Mouse (Mus musculus): ENCODE measurements at regions not wholly inside any gene's neighbourhood (a gene's known extent, or its start where the extent isn't known, plus 50 kb on each side); places are given as distances from the start of the nearest gene placed in this dataset.
"Not testable (repeated sequence)": the region's sequence is repeated elsewhere in the genome, so short reads cannot be mapped to it uniquely, and the experiment has no call there.

DNA sequence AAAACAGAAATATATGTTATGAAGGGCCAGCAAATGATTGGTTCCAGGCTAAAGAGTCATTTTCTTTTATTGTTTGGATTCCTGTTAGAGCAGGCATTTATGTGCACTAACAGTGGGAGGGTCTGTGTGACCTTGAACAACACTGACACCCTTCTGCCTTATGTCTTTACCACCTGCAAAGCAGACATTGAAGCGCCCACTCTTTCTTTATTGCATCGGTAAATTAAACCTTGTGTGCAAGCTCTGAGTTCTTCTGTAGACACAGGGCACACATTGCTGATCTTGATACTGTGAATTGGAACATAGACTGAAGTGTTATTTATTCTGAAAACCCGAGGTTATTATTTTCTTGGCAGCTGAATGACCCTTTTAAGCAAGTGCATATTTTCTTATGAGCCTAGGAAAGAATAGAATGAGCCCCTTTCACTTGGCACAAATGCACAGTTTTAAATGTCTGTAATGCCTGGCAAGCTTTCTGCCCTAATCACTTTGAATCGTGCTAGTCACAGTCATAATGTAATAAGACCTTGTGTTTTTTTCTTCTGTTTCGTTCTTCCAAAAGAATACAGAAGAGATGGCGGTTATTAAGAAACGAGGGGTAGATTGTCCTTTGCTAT, 125.1 kb upstream of the Cobl start:
- no peak for DNase-seq (ENCODE audit: low spot score)

DNA sequence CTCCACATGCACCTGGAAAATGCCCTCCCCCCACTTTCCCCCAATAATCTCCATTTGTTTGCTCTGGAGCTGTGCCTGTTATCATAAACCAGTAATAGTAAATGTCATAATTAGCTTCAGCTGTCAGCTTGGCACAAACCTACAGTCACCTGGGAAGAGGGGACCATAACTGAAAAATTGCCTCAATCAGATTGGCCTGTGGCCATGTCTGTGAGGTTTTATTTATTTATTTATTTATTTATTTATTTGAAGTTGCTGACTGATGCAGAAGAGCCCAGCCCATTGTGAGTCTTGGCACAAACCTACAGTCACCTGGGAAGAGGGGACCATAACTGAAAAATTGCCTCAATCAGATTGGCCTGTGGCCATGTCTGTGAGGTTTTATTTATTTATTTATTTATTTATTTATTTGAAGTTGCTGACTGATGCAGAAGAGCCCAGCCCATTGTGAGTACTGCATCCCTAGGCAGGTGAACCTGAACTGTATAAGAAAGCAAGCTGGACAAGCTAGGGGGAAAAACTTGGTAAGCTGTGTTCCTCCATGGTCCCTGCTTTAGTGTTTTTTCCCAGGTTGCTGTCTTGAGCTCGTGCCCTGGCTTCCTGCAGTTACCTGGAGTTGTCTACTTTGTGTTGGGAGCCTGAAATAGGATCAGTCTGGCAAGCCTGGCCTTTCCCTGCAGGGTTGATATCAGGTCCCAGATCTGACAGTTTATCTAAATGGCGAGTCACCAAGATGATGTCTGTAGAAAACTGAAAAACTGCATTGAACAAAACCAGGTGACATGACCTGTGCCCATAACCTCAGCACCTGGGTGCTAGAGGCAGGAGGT, 120.3 kb upstream of the Cobl start:
- not testable (repeated sequence) for DNase-seq (ENCODE audit: low spot score)

DNA sequence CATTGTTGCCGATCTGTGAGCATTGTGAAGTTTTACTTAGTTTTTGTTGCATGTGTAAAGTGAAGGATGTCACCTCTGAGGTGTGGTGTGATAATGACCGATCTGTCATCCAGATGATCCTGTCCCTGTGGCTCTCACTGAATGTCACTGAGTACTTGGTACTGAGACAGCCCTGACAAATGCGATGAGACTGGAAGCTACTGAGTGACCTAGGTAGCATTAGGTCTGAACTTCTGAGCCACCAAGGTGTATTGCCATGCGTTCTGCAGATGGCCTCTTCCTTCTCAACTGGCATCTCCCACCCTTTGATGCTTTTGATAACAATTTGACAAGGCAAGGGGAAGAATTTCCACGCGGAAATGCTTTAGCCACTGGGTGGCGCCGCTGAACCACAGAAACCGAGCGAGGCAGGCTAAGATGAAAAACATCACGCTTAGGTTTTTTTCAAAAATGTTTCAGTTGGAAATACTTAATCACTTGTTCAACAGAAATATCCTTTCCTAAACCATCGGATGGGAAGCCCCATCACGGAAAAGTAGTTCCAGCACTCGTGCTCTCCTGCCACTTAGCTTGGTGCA, 114.3 kb upstream of the Cobl start:
- no peak for DNase-seq (ENCODE audit: low spot score)

DNA sequence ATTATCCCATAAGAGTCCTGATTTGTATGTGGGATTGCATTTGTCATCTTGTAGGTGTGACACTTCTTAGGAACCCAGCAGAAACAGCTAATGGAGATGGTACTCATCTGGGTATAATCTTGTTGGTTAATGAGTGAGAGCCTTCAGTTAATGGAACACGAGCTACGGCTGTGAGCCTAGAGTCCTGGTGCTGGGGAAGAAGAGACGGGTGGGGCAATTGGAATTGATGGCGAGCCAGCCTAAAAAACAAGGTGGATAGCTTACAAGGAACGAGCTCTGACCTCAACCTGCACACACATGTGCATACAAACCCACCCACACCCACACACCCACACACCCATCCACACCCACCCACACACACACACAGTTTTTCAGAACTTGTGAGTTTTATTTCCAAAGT, 94.9 kb upstream of the Cobl start:
- DNase-seq (ENCODE audit: low spot score) = no peak

DNA sequence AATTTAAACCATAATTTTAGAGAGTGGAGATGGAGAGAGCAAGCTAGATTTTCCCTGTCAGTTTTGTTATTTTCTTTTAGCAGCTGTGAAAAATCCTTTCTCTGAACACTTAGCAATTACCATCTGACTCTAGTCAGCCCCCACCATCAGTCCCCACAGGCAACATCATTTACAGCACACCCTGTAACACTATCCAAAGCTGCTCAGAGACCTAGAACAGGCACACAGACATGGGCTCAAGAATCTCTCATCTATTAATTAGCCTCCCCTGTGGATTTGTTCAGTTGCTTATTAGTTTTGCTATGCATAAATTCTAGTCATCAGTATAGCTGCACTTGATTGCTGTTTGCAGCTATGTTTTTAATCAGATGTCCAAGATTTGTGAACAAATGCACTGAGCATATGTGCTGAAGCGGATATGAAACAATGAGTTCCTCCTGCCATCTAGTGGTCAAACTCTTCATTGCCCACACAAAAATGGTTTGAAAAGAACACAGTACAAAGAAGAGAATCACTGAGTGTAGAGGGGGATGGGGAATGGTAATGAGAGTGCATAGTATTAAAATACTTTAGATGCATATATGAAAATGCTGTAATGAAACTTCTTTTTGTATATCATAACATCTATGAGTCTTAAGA, 94.4 kb upstream of the Cobl start:
- no peak for DNase-seq (ENCODE audit: low spot score)

DNA sequence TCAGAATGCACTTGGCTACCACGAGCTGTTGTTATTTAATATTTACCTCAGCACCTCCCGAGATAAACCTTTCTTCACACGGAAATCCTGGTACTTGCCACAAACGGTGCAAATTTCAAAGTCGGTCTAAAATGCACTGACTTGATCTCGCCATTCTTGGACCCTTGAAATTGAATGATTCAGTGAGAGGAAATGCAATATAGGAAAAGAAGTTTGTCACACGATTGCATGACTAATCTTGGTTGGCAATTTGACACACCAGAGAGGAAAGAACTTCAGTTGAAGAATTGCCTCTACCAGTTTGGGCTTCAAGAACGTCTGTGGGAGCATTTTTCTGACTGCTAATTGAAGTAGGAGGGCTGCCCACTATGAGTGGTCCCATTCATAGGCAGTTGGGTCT, 93.4 kb upstream of the Cobl start:
- no peak for DNase-seq (ENCODE audit: low spot score)

DNA sequence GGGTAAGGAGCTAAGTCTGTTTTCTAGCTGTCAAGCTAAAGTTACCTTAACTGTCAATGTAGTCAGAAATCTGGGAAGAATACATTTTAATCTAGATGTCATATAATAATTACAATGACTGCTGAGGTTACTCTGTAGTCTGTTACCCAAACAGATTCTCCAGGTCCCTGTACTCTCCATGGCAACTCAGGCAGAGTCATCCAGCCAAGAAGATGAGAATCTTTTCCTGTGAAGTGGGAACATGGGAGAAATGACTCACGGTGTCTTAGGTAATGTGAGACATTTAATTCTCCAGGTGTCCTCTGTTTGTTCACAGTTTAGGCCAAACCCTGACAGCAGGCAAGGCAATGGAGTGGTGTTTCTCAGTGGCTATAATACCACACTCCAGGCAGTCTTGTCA, 81.0 kb upstream of the Cobl start:
- no peak for DNase-seq (ENCODE audit: low spot score)

DNA sequence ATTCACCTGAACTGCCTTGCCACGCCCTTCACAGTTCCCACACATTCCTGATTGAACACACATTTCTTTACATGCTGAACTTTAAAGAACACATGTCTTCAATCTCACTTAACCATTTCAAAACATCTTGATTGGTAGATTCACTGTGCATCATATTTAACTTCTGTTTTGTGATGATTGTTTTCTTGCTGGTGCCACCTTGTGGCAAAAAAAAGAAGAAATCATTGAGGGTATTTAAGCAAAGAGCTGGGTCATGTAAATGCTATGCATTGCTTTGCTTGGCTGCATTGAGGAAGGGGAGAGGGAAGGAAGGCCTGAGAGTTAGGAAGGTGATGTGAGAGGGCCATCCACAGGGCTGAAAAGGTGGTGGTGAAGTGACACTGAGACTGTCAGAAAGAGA, 78.3 kb upstream of the Cobl start:
- no peak for DNase-seq (ENCODE audit: low spot score)

DNA sequence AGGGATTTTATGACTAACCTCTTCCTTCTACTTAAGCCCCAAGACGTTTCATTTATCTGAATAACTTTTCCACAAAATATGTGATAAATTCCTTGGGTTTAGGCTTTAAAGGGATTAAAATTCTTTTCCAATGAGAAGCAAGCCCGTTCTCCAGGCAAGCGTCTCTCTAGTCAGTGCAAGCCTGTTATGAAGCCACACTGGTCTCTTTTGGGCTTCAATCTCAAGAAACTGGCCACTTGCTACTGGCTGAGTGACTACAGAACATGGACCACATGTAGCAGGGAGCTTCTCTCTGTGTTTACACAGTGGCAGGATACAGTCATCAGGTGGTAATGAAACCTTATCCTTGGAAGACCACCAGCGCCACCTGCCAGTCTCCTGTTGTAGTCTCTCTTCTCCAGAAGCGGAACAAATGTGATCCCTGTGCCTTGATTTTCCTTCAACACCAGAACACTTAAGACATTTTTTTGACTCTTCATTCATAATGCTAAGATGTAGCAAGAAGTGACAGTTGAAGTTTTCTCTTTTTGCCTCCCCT, 75.6 kb upstream of the Cobl start:
- DNase-seq (ENCODE audit: low spot score) = no peak

DNA sequence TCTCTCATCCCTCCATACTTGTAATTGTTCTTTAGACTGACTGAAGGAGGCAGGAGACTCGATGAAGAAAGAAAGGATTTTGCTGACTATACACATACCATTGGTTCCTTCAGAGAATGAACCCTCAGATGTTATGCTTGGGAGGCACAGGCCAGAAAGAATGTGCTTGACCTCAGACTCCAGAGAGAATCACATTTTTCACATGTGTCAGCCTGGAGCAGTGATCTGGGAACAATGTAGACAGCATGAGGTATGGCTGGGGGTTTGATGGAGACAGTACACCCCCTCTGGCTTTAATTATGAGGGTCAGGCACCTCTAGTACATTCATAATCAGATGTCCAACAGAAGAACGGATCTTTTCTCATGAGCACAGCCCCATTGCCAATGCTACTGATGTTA, 70.3 kb upstream of the Cobl start:
- DNase-seq (ENCODE audit: low spot score) = no peak

DNA sequence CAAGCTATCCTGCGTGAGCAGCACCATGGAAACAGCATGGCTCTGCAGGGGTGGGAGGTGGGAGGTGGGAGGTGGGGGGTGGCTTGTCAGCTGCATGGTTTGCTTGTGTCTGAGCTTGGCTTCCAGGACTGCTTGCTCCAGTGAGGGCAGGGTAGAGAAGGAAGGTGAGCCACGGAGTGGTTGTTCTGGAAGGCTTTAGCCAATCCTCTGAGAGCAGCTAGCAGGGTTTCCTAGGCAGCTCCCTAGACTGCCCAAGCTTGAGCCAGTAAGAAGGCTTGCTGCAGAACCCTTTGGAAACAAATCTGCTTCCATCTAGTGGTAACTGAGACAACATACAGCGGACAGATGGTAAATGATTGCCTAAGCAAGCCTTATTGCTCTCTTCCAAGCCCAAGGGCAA, 67.5 kb upstream of the Cobl start:
- DNase-seq (ENCODE audit: low spot score) = peak; percentile 4

DNA sequence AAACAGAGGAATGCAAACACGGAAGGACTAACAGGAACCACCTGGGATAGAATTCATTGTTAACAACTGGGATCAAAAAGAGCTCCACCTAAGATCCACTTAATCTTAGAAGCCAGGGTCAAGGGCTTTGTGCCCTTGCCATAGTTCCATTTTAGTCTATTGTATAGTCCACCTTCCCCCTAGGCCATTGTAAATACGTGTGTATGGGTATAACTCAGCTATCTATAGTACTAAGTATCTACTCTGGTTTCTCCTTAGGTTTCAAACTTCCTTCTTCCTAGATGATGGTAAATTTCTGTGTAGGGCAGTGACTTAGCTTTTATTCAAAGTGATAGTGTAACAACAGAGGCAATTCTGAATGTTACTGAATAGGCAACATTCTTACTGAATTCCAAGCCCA, 57.3 kb upstream of the Cobl start:
- not testable (repeated sequence) for DNase-seq (ENCODE audit: low spot score)

DNA sequence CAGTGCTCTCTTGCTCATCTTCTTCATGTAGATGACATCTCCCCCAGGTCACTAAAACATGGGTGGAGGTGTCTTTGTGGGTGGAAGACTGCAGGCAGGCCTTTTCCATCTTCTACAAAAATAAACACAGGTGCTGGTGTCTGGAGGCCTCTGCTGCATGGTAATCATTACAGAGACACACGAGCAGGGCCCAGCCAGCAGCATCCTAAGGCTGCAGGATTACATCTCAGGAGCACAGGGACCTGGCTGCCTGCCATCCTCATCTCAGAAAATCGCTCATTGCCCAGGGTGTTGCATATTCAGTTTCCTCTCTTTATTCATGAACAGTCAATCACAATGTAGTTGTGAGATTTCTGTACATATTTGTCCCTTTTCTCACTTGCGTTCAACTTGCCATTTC, 56.5 kb upstream of the Cobl start:
- no peak for DNase-seq (ENCODE audit: low spot score)

DNA sequence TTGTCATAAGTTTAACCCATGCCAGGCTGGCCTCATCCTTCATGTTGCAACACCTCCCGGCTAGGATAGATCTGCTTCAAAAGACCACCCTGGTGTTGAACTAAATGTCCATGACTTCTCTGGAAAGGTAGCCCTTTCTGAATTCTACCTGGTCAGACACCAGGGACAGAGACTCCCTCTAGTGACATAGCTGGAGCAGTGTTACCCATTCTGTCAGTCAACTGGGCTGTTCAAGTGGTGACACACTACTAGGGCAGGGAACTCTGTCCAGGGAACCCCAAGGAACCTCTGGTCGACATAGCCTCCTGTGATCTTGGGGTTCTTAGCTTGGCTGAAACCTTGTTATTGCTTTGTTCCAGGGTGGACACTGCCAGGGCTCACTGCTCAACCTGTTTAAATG, 51.6 kb upstream of the Cobl start:
- DNase-seq (ENCODE audit: low spot score) = no peak
